In the genomic region with DNA sequence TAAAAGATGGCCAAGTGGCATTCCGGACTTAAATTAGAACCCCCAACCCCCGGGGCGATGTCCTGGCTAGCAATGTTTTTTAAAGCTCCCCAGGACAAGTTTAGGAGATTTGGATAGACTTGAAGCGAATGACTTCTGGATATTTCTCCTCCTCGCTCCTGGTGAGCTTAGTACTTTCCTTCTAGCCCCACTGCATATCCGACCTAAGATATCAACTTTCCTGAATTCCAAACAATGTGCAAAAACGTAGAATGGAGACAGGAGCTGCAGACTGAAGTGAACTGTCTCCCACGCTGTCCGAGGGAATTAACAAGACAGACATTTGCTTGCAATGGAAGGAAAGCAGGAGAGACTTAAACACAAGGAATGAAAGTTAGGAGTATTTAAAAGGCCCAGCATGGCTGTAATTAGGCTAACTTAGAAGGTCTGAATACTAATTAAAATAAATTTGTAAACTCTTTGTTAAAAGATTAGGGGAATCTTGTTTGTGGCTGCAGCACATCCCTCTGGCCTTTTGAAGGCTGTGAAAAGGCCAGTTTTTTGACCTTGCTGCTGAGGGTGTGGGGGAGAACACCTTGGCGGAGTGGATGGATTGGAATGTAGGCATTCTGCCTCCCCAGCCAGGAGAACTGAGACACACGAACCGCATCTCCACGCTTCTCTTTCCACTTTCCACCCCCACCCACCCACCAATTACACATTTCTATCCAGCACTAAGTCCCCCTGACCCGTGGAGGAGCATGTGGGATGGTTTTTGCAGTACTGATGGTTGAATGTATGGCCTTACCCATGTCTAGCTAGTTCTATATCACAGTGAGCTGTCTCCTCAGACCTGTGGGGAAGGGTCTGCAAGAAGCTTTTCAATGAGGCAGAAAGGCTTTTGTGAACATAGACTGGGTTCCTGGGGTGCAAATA, we compare ENCODE assay signal across 8 mouse cellular contexts. TPM values are rescaled to one million over a fixed set of nuclear protein-coding genes. Genes with fewer than 3 reads are reported as not detected.
DNase-seq lines count a peak whose midpoint lies in the region; ATAC-seq and TF ChIP-seq lines count a peak whose summit lies in the region.

No protein-coding gene starts in this region.

- no peaks in the 10 kb centered on the region for H3K36me3 ChIP-seq in hindbrain, embryonic 13.5 days
- no peaks in the 10 kb centered on the region for H3K36me3 ChIP-seq in midbrain, embryonic 14.5 days (ENCODE audit: control insufficient read depth, insufficient read depth, low read length)

- intact Hi-C loops in left cerebral cortex, postnatal 4 days (cut with DNase I), result no loop called here
- intact Hi-C loops in left cerebral cortex, postnatal 14 days (cut with DNase I), result no loop called here

- H3K27me3 ChIP-seq in hindbrain, embryonic 13.5 days, result peaks cover 53% of the 10 kb centered on the region
- peaks cover 14% of the 10 kb centered on the region for H3K27me3 ChIP-seq in midbrain, embryonic 14.5 days (ENCODE audit: control insufficient read depth, insufficient read depth, low read length)

- 0 out of 2 replicates have a peak overlapping the region, but pooled peaks have one; percentile 39 for H3K9ac ChIP-seq in hindbrain, embryonic 13.5 days
- H3K9ac ChIP-seq in midbrain, embryonic 14.5 days (replicated peaks; ENCODE audit: low read length), result no peak overlapping the region; the same call in 1 of the 2 replicates

- peak; percentile 86 for DNase-seq in heart, adult 11 months
- no peak for DNase-seq in heart, postnatal 4 days
- peak; percentile 34 for DNase-seq in brain, embryonic 14.5 days (ENCODE audit: low read depth)
- DNase-seq in midbrain, embryonic 14.5 days, result peak; percentile 36
- no peak for DNase-seq in left cerebral cortex, postnatal 4 days
- DNase-seq in layer of hippocampus, adult 9-10 months (ENCODE audit: low spot score), result no peak
- no peak for DNase-seq in left cerebral cortex, postnatal 14 days (ENCODE audit: low spot score in 2 of 2)

- TF ChIP-seq CTCF in brain, embryonic 14.5 days (IDR thresholded peaks at IDR 0.05; ENCODE audit: borderline replicate concordance, extremely low read depth, insufficient read depth, insufficient read length), result no peak

- TF ChIP-seq POLR2A in brain, embryonic 14.5 days (IDR thresholded peaks at IDR 0.05; ENCODE audit: borderline replicate concordance, extremely low read depth, insufficient read depth, insufficient read length, poor library complexity, severe bottlenecking), result no peak

- no peak for ATAC-seq in hindbrain, embryonic 13.5 days (ENCODE audit: low FRiP score)
- ATAC-seq in midbrain, embryonic 14.5 days (ENCODE audit: low FRiP score, low TSS enrichment), result no peak

- no peaks in the 10 kb centered on the region for H3K9me3 ChIP-seq in hindbrain, embryonic 13.5 days
- no peaks in the 10 kb centered on the region for H3K9me3 ChIP-seq in midbrain, embryonic 14.5 days (ENCODE audit: control insufficient read depth, low read length)

- 13% methylated on average over 14 of the region's 14 CpGs for WGBS in hindbrain, embryonic 13.5 days
- WGBS in midbrain, embryonic 14.5 days, result 12% methylated on average over 14 of the region's 14 CpGs

- peak overlapping the region; percentile 96 for H3K4me2 ChIP-seq in hindbrain, embryonic 13.5 days
- H3K4me2 ChIP-seq in midbrain, embryonic 14.5 days (ENCODE audit: low read length), result peak overlapping the region; percentile 97

- peak overlapping the region; percentile 54 for H3K4me3 ChIP-seq in hindbrain, embryonic 13.5 days
- peak overlapping the region; percentile 52 for H3K4me3 ChIP-seq in midbrain, embryonic 14.5 days (replicated peaks; ENCODE audit: low read depth, low read length)

- H3K27ac ChIP-seq in hindbrain, embryonic 13.5 days, result no peak overlapping the region
- no peak overlapping the region for H3K27ac ChIP-seq in midbrain, embryonic 14.5 days (replicated peaks; ENCODE audit: low read depth, low read length)

- H3K4me1 ChIP-seq in hindbrain, embryonic 13.5 days (replicated peaks), result peaks cover 25% of the 10 kb centered on the region
- H3K4me1 ChIP-seq in midbrain, embryonic 14.5 days (ENCODE audit: control insufficient read depth, insufficient read depth, low read length), result peaks cover 16% of the 10 kb centered on the region; the same call in 1 of the 2 replicates

RNA-seq across cellular contexts. Expression of a gene that starts 0.8 kb away (rescaled TPM):
- total RNA-seq in heart, postnatal 4 days (2021), result 10 to 100 TPM; 16.6 to 19.0 TPM
- polyA plus RNA-seq in brain, embryonic 14.5 days (2012; rRNA removed), result 4.1 and 6.3 TPM in 2 replicates
- polyA plus RNA-seq in hindbrain, embryonic 13.5 days (2015; fragmentation: Nextera tagmentation; extraction: Ambion mirVana), result 3.3 and 4.6 TPM in 2 replicates
- 2.1 and 3.4 TPM in 2 replicates for polyA plus RNA-seq in midbrain, embryonic 14.5 days (2014; fragmentation: Nextera tagmentation; extraction: Ambion mirVana)
- 10 to 100 TPM; 24.6 to 26.3 TPM for total RNA-seq in left cerebral cortex, postnatal 4 days (2021)
- 10 to 100 TPM; 82.2 to 96.9 TPM for total RNA-seq in left cerebral cortex, postnatal 14 days (2021)

Comparison
In these comparisons a context has a peak if more than half of its experiments do, and no peak if none do; other contexts are left out.
1. DNase-seq: peak in heart, adult 11 months (single experiment), brain, embryonic 14.5 days (single experiment) and midbrain, embryonic 14.5 days (single experiment); none in heart, postnatal 4 days (single experiment), left cerebral cortex, postnatal 4 days (single experiment), layer of hippocampus, adult 9-10 months (single experiment) and left cerebral cortex, postnatal 14 days (0 of 2).